Mouse (Mus musculus) cerebellum, adult (tissue): Measurements from ENCODE around the gene Spata5.
A peak's percentile ranks its signal among the peaks of the same experiment; 100 is the strongest.
"Not testable (repeated sequence)": the region's sequence is repeated elsewhere in the genome, so short reads cannot be mapped to it uniquely, and the experiment has no call there.

Experiments
- ATAC-seq: cut with Nextera tagmentation; 2 replicates; pipeline ENCODE4 v1.9.2; 2017; ENCODE audit warnings: mild to moderate bottlenecking, moderate library complexity, mixed read lengths; ENCODE audit not compliant: insufficient number of reproducible peaks, low FRiP score, low TSS enrichment

Spata5 gene

GRCm38 (mm10) chr3:37566097-37566496 is 146.4 kb downstream of the Spata5 start:
- ATAC-seq = no peak

GRCm38 (mm10) chr3:37567505-37567904 is 147.8 kb downstream of the Spata5 start:
- ATAC-seq = no peak

- ATAC-seq = no peak
These were observed 149.1 kb downstream of the Spata5 start for GRCm38 (mm10) chr3:37568780-37569179.

- no peak for ATAC-seq
These were observed 150.2 kb downstream of the Spata5 start for GRCm38 (mm10) chr3:37569661-37570566.

GRCm38 (mm10) chr3:37571633-37572032 is 151.9 kb downstream of the Spata5 start:
- no peak for ATAC-seq

GRCm38 (mm10) chr3:37572066-37572465 is 152.4 kb downstream of the Spata5 start:
- ATAC-seq = no peak

- ATAC-seq = no peak
These were observed 157.1 kb downstream of the Spata5 start for GRCm38 (mm10) chr3:37576840-37577239.

GRCm38 (mm10) chr3:37577706-37578105 is 158.0 kb downstream of the Spata5 start:
- ATAC-seq = no peak

- ATAC-seq = no peak
These were observed 164.9 kb downstream of the Spata5 start for GRCm38 (mm10) chr3:37584576-37584975.

GRCm38 (mm10) chr3:37585967-37586730 is 166.5 kb downstream of the Spata5 start:
- ATAC-seq = peak; percentile 46; the same call in 1 of the 2 replicates

- no peak for ATAC-seq
These were observed 167.3 kb downstream of the Spata5 start for GRCm38 (mm10) chr3:37586731-37587578.

GRCm38 (mm10) chr3:37595721-37596120 is 176.0 kb downstream of the Spata5 start:
- ATAC-seq = no peak

- no peak for ATAC-seq
These were observed 176.8 kb downstream of the Spata5 start for GRCm38 (mm10) chr3:37596519-37596918.

- ATAC-seq = no peak
These were observed 177.5 kb downstream of the Spata5 start for GRCm38 (mm10) chr3:37597200-37597599.

- not testable (repeated sequence) for ATAC-seq
These were observed 179.9 kb downstream of the Spata5 start for GRCm38 (mm10) chr3:37599641-37600040.

GRCm38 (mm10) chr3:37602356-37602755 is 182.7 kb downstream of the Spata5 start:
- no peak for ATAC-seq

- no peak for ATAC-seq
These were observed 183.2 kb downstream of the Spata5 start for GRCm38 (mm10) chr3:37602890-37603289.

- ATAC-seq = no peak
These were observed 183.8 kb downstream of the Spata5 start for GRCm38 (mm10) chr3:37603541-37603940.

- ATAC-seq = peak; percentile 77
These were observed 185.5 kb downstream of the Spata5 start for GRCm38 (mm10) chr3:37604976-37605875.
